Mouse (Mus musculus): ENCODE measurements at regions not wholly inside any gene's neighbourhood (a gene's known extent, or its start where the extent isn't known, plus 50 kb on each side); places are given as distances from the start of the nearest gene placed in this dataset.

GRCm38 (mm10) chr14:62058100-62058499 lies 234.3 kb upstream of the Rnaseh2b start:
- no peak for TF ChIP-seq CTCF (IDR thresholded peaks at IDR 0.05; ENCODE audit: borderline replicate concordance, control insufficient read depth, extremely low read depth, insufficient read depth, low read length, poor library complexity)
- no peak for TF ChIP-seq POLR2A (IDR thresholded peaks at IDR 0.05; ENCODE audit: control insufficient read depth, extremely low read depth, insufficient read depth, low read length, poor library complexity)

Measured in thymus, adult 2 months (tissue).